Mouse (Mus musculus) embryonic facial prominence, embryonic 12.5 days (tissue): ENCODE data around the gene Fsd2. TPM values are rescaled to one million over a fixed set of nuclear protein-coding genes. Genes with fewer than 3 reads are reported as not detected.
A peak's percentile ranks its signal among the peaks of the same experiment; 100 is the strongest.

Experiments used
- ATAC-seq: fragments of 200-750 bp; cut with Nextera tagmentation; 2 replicates; pipeline ENCODE4 v1.8.0; 2017; ENCODE audit not compliant: insufficient number of reproducible peaks, insufficient read depth, low FRiP score, low TSS enrichment
- H3K27ac ChIP-seq: fragments of 300-500 bp; sonication (generic); 2 replicates; pipeline ENCODE4 v1.5.1; 2016; ENCODE audit warnings: mild to moderate bottlenecking
- H3K27me3 ChIP-seq: fragments of 300-500 bp; sonication (generic); 2 replicates; pipeline ENCODE4 v1.6.1; 2016; ENCODE audit warnings: mild to moderate bottlenecking, moderate library complexity
- H3K36me3 ChIP-seq: fragments of 300-500 bp; sonication (generic); 2 replicates; pipeline ENCODE4 v1.6.1; 2016; ENCODE audit warnings: mild to moderate bottlenecking
- H3K4me1 ChIP-seq: fragments of 300-500 bp; sonication (generic); 2 replicates; pipeline ENCODE4 v1.6.1; 2016
- H3K4me2 ChIP-seq: fragments of 300-500 bp; sonication (generic); replicated peaks from 2 replicates; pipeline ENCODE4 v1.6.1; 2016; ENCODE audit warnings: mild to moderate bottlenecking, moderate library complexity
- H3K4me3 ChIP-seq: fragments of 300-500 bp; sonication (generic); 2 replicates; pipeline ENCODE4 v1.5.1; 2016; ENCODE audit warnings: mild to moderate bottlenecking
- H3K9ac ChIP-seq: fragments of 300-500 bp; sonication (generic); 2 replicates; pipeline ENCODE4 v1.6.1; 2016; ENCODE audit warnings: mild to moderate bottlenecking, moderate library complexity
- H3K9me3 ChIP-seq: fragments of 300-500 bp; sonication (generic); 2 replicates; pipeline ENCODE4 v1.6.1; 2016; ENCODE audit warnings: mild to moderate bottlenecking, moderate library complexity
- WGBS: fragments of 180-500 bp; shearing (Covaris S2); methylation state at CpG from one replicate; pipeline ENCODE4 v1.1.7; 2016; 5-methylcytosine and 5-hydroxymethylcytosine counted together
- polyA plus RNA-seq: library from polyadenylated mRNA; unstranded; fragments of >200 nt; fragmentation: Nextera tagmentation; extraction: Ambion mirVana; gene quantifications from 2 replicates; pipeline ENCODE4 v1.2.1, GENCODE M21; 2016

Fsd2 gene
- polyA plus RNA-seq, 1 experiment from 2014 or later, result 0.10 TPM

DNA sequence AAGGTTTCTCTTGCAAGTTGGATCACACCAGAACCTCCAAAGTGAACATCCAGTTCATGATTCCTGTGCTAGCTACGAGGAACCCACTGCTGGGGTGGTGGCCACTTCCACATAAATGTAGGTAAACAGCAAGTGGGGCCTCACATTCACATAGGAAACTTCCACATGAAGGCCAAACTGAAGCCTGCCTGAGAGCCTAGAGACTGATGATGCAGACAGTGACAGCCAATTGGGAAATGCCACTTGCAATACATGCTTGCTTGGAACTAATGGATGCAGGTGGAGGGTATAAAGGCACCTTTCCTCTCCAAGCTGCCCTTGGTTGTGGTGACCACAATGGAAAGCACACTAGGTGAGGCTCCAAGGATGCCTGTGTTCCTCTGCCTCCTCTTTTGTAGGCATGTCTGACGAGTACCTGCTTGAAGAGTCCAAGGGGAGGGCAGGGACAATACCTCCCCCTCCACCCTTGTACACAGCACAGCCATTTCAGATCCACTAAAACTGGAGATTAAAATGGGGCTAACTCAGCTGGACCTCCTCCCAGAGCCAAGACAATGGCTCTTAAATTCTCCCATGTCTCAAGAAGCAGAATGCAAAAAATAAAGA is 28.6 kb downstream of the Fsd2 start:
- Histone ChIP-seq H3K4me3 (no peak overlapping the region), H3K9ac (no peak overlapping the region), H3K27ac (no peak overlapping the region), H3K4me2 (no peak overlapping the region), H3K9me3 (0 out of 2 replicates have a peak, but pooled peaks cover 3% of the 10 kb centered on the region), H3K36me3 (peaks cover 24% of the 10 kb centered on the region), H3K27me3 (no peaks in the 10 kb centered on the region), H3K4me1 (no peaks in the 10 kb centered on the region)
- ATAC-seq, result no peak
- 81% methylated on average over 2 of the region's 2 CpGs for WGBS

DNA sequence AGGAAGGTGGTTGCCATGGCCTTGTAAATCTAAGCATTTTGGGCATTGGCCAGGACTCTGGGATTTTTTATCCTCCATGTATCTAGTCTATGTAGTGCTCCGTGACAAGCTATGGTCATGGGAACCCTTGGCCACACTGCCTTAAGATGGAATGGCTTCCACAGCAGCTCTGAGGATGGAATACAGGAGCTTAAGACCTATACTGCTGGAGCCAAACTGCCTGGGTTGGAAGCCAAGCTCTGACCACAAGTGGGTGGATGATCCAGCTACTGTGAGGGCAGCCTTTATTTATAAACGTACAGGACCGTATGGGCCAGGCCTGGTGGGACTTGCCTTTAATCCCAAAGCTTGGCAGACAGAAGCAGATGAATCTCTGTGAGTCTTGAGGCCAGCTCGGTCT is 30.3 kb downstream of the Fsd2 start:
- Histone ChIP-seq H3K9ac (no peak overlapping the region), H3K4me2 (no peak overlapping the region), H3K27me3 (no peaks in the 10 kb centered on the region), H3K4me1 (no peaks in the 10 kb centered on the region), H3K4me3 (no peak overlapping the region), H3K27ac (no peak overlapping the region), H3K9me3 (0 out of 2 replicates have a peak, but pooled peaks cover 5% of the 10 kb centered on the region), H3K36me3 (peaks cover 41% of the 10 kb centered on the region)
- no peak for ATAC-seq
- 88% methylated on average over 4 of the region's 4 CpGs for WGBS

DNA sequence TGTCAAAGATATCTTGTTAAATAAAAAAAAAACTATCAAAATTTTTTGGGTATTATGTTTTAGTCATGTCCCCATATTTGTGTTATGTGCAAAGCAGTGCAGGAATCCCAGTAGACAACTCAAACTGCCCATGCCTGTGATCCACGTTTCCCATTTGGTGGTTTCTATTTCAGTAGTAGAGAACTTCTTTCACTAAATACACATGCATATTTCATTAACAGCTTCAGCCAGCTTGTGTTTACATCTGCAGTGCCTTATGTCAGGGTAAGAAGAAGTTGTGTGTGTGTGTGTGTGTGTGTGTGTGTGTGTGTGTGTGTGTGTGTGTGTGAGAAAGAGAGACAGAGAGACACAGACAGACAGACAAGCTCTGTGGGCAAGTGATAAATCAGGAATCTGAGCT is 35.3 kb downstream of the Fsd2 start:
- no peak overlapping the region for H3K4me2 ChIP-seq
- H3K9me3 ChIP-seq, result 0 out of 2 replicates have a peak, but pooled peaks cover 5% of the 10 kb centered on the region
- no peaks in the 10 kb centered on the region for H3K27me3 ChIP-seq
- no peak for ATAC-seq
- H3K27ac ChIP-seq, result no peak overlapping the region
- H3K4me3 ChIP-seq, result no peak overlapping the region
- no peaks in the 10 kb centered on the region for H3K4me1 ChIP-seq
- H3K9ac ChIP-seq, result no peak overlapping the region
- peaks cover 76% of the 10 kb centered on the region for H3K36me3 ChIP-seq
- WGBS, result 76% methylated on average over 1 of the region's 1 CpGs

DNA sequence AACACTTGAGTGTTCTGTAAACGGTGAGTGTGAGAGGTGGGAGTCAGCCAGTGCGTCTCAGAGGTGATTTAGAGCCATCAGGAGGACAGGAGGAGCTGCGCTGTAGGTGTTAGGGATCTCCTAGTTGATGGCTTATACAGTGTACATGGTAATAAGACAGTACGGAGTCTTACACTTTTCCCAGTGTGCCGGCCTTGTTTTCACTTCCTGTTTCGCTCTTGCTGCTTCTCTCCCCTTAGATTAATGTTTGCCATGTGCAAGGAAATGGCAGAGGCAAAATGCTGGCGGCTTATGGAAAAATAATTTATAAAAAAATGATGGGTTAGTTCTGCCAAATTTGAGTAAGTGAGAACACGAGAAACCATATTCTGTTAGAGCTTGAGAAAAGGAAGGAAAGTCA is 37.8 kb downstream of the Fsd2 start:
- H3K9ac ChIP-seq, result no peak overlapping the region
- WGBS, result 93% methylated on average over 8 of the region's 8 CpGs
- ATAC-seq, result no peak
- no peak overlapping the region for H3K27ac ChIP-seq
- H3K4me1 ChIP-seq, result peaks cover 11% of the 10 kb centered on the region
- peaks cover 73% of the 10 kb centered on the region for H3K36me3 ChIP-seq
- H3K4me3 ChIP-seq, result no peak overlapping the region
- no peaks in the 10 kb centered on the region for H3K27me3 ChIP-seq
- no peak overlapping the region for H3K4me2 ChIP-seq
- 0 out of 2 replicates have a peak, but pooled peaks cover 5% of the 10 kb centered on the region for H3K9me3 ChIP-seq

DNA sequence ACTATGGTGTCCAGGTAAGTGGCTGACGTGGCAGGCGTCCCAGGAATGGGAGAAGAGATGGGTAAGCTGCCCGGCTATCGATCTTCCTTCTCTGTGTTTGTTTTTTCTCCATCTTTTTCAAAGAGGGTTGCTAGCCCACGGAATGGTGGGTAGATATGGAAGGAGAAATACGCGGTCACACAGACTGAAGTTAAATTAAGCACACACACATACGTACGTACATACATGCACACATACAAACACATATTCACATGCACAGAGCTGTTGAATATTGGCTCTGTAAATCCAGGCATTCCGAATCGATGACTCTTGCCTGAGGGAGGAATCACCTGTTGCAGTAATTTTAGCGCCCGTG is 43.1 kb downstream of the Fsd2 start:
- ATAC-seq, result no peak

DNA sequence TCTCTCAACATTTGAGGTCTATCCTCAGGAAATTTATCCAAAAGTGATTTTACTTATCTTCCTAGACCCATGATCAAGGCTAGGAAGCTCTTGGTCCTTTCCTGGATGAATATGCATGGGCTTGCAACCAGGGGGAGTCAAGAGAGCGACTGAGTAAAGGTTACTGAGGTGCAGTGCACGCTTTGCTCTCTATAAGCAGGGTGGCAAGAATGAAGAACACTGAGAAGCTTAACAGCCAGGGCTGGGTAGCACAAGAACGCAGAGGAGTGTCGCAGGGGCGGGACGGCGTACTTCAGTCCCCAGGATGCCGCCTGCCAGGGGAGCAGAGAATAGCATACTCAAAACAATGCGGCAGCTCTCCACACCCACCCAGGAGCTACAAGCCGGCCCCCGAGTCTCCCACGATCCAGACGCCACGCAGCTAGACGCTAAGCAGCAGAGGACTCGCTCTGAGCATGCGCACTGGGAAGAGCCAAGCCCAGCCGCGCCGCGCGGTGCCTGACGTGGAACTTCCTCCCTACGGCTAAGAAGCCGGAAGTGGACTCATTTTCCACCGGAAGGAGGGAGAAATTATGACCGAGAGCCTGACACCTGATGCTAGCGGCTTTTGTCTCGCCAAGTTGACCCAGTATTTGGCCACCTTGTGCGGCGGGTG is 43.6 kb downstream of the Fsd2 start:
- Histone ChIP-seq H3K27me3 (no peaks in the 10 kb centered on the region), H3K9ac (peak overlapping the region; percentile 64), H3K9me3 (no peaks in the 10 kb centered on the region), H3K36me3 (peaks cover 20% of the 10 kb centered on the region), H3K4me1 (peaks cover 14% of the 10 kb centered on the region), H3K27ac (peak overlapping the region; percentile 92), H3K4me3 (peak overlapping the region; percentile 74), H3K4me2 (peak overlapping the region; percentile 86)
- WGBS, result under 1% methylated on average over 31 of the region's 31 CpGs
- ATAC-seq, result peak; percentile 94

More for the DNA sequence above, 43.1 kb downstream of the Fsd2 start:
- Histone ChIP-seq H3K27me3 (no peaks in the 10 kb centered on the region), H3K36me3 (peaks cover 24% of the 10 kb centered on the region), H3K4me1 (peaks cover 14% of the 10 kb centered on the region), H3K27ac (peak overlapping the region; percentile 92), H3K4me2 (peak overlapping the region; percentile 86), H3K9me3 (no peaks in the 10 kb centered on the region), H3K4me3 (peak overlapping the region; percentile 74), H3K9ac (peak overlapping the region; percentile 64)
- 14% methylated on average over 13 of the region's 13 CpGs for WGBS

DNA sequence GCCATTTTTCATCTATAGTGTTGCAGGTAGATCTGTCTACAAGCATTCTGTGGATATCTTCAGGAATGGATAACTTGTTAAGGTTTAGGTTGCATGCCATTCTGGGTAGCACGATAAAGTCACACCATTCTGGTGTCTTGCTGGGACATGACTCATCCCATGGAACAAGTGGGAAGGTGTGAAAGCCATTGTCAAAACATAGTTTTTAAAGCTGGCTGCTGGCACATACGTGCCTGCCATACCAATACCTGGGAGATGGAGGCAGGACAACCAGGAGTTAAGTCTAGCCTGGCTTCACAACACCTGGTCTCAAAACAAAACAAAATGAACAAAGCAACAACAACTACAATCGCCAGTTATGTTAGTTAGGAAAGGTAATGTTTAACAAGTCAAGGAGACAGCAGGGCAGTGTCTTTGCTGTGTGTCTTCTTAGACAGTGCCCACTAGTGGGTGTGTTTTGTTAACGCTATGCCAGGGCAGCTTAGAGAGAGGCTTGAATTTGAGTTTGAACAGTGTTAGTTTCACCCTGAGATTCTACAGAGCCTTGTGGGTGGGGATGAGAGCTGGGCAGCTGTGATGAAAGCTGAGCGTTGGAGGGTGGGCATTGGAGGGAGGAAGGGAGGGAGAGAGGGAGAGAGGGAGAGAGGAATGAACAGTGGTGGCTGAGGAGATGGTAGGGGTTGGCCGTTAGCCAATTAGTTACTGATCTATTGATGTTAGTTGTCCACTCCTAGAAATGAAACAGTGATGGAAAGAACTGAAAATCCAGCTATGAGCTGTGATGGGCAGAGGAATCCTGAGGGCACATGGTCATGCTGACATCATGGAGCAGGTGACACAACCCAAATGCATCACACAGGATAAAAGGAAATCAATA is 50.4 kb downstream of the Fsd2 start:
- Histone ChIP-seq H3K27me3 (no peaks in the 10 kb centered on the region), H3K4me2 (no peak overlapping the region), H3K4me3 (no peak overlapping the region), H3K36me3 (no peaks in the 10 kb centered on the region), H3K27ac (no peak overlapping the region), H3K9me3 (no peaks in the 10 kb centered on the region), H3K9ac (no peak overlapping the region), H3K4me1 (no peaks in the 10 kb centered on the region)
- ATAC-seq, result no peak
- 77% methylated on average over 6 of the region's 6 CpGs for WGBS

DNA sequence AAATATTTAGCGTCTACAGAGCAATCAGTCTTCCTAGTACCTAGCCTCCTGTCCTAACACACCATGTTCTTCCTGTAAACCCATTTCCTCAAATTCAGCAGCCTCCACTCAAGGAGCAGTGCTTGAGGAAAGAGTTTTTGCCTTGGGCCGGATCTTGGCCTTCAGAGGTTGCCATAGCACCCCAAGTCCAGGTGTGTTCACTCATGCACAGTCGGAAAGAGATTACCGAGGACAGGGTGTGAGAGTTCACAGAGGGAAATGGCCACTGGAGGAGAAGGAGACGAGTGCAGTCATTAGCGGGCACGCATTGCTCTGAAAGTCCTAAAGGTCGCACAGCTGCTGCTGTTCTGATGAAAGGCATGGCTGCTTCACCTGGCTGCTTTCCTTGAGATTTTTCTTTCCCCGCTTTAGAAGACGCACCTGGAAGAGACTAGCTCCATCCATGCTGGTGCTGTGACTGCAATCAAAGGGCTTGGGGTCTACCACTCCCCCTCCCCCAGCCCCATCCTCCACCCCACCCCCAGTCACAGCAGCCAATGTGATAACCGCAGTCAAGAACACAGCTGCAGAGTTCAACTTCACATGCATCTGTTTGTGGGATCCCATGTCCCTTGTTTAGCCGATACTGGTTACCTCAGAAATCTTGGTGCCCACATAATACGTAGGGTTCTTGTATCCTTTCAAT is 51.7 kb downstream of the Fsd2 start:
- no peak for ATAC-seq
- Histone ChIP-seq H3K27me3 (no peaks in the 10 kb centered on the region), H3K9ac (no peak overlapping the region), H3K4me1 (no peaks in the 10 kb centered on the region), H3K4me2 (no peak overlapping the region), H3K9me3 (no peaks in the 10 kb centered on the region), H3K27ac (no peak overlapping the region), H3K36me3 (no peaks in the 10 kb centered on the region), H3K4me3 (no peak overlapping the region)
- 56% methylated on average over 13 of the region's 13 CpGs for WGBS

DNA sequence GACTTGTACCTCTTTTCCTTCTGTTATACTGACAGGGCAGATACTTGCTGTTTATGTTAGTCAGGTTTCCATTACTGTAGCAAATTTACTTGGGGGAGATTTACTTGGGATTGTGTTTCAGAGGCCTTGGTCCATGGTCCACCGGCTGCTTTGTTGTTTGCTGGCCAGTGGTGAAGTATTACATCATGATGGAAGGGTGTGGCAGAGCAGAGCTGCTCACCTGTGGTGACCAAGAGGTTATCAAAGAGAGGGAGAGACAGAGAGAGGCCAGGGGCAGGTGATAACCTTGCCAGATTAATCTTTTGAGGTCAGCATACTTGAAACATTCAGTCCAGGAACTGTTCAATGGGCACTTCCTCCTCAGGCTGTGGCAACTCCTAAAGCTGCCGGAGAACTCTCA is 65.7 kb downstream of the Fsd2 start:
- Histone ChIP-seq H3K9me3 (no peaks in the 10 kb centered on the region), H3K4me2 (no peak overlapping the region), H3K9ac (no peak overlapping the region), H3K4me1 (no peaks in the 10 kb centered on the region), H3K27ac (no peak overlapping the region), H3K4me3 (no peak overlapping the region), H3K27me3 (no peaks in the 10 kb centered on the region), H3K36me3 (no peaks in the 10 kb centered on the region)
- 68% methylated on average over 2 of the region's 2 CpGs for WGBS
- no peak for ATAC-seq

DNA sequence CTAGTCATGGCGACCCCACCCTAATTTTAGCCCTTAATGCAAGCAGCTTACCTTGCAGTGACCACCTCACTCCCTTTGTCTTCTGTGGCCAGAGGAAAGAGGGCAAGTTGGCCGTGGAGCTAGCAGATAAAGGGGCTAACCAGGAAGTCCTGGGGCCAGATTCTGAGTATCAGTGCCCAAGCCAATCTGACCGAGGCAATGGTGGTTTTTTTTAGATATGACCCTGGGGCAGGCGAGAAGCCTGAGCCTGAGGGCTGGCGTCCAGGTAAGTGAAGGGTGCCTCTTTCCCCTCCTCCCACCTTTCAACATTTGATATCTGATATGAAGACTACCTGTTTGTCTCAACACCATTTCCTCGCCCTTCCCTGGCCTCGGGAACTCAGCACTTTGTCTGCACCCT is 68.6 kb downstream of the Fsd2 start, which contains the start of gene BC048679:
BC048679 (minus strand) TSS at position 101 of the 400 bp plus-strand sequence.
- Histone ChIP-seq H3K27me3 (peaks cover 18% of the 10 kb centered on the region; the same call in 1 of the 2 replicates), H3K9me3 (no peaks in the 10 kb centered on the region), H3K4me2 (no peak within 1 kb of the TSS), H3K9ac (no peak within 1 kb of the TSS), H3K27ac (no peak within 1 kb of the TSS), H3K36me3 (no peaks in the 10 kb centered on the region), H3K4me1 (peaks cover 5% of the 10 kb centered on the region; the same call in 1 of the 2 replicates), H3K4me3 (no peak within 1 kb of the TSS)
- no peak for ATAC-seq
- WGBS, result 61% methylated on average over 7 of the region's 7 CpGs

DNA sequence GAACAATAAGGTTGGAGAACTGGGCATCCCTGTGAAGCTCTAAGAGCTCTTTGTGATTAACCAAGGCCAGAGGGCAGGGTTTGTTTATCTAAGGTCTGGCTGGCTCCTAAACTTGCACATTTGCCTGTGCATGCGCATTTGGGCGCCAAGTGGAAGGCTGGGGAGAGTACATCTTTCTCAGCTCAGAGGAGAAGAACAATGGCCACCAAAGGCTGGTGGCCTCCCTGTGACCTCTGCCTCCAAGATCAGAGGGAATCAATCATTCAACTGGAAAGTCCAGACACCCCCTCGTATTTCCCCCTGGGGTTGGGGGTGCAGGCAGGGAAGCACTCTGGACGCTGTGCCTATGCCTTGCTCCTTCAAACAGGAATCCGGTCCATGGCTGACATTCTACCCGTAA is 69.6 kb downstream of the Fsd2 start:
- H3K27ac ChIP-seq, result no peak overlapping the region
- no peak overlapping the region for H3K4me2 ChIP-seq
- no peaks in the 10 kb centered on the region for H3K36me3 ChIP-seq
- H3K9me3 ChIP-seq, result no peaks in the 10 kb centered on the region
- H3K4me1 ChIP-seq, result peaks cover 8% of the 10 kb centered on the region; the same call in 1 of the 2 replicates
- no peak for ATAC-seq
- 26% methylated on average over 6 of the region's 6 CpGs for WGBS
- H3K27me3 ChIP-seq, result peaks cover 25% of the 10 kb centered on the region
- H3K9ac ChIP-seq, result no peak overlapping the region
- H3K4me3 ChIP-seq, result no peak overlapping the region
